In the genomic region with DNA sequence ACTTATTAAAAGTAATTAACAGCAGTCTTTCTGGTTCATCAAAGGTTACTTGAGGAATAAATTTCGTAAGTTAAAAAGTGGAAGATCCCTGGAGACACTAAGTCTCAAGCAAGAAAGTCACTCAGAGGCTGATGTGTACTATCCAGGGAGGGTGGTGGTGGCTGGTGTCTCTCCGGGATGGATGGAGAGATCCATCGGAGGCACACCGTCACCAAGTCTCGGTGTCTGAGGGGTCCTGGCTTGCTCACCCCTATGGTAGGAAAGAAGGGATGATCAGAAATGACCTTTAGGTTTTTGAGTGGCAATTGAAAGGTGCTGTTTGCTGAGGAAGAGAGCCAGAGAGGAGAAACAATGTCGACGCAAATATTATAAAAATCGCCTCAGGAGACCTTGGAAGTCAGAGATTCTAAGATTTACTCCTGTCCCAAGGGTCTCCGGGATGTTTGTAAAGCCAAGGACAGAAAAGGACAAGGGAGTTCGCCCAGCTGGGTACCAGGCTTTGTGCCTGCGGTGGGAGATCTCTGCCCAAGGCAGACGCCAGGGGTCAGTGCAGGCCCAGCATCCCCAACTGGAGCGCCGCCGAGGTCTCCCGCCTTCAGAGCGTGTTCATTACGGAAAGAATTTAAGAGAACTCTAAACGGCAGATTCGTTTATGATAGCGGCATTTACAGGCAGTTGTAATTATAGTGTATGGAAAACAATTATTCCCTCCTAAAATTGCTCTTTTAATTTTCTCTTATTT, we compare ENCODE assay signal across 8 mouse cellular contexts.
DNase-seq lines count a peak whose midpoint lies in the region; ATAC-seq and TF ChIP-seq lines count a peak whose summit lies in the region.

No protein-coding gene starts in this region.

- peak; percentile 96 for ATAC-seq in megakaryocyte, adult 5-6 weeks (ENCODE audit: poor library complexity, severe bottlenecking)

- peak overlapping the region; percentile 57 for H3K4me3 ChIP-seq in left cerebral cortex, adult 2 months

- intact Hi-C loops in left cerebral cortex, adult 2 months (cut with DNase I) = loop anchor here (1.0 to 10.0 kb wide), 5 partner anchors 88 to 352 kb away; no protein-coding TSS in a partner anchor

- no peak overlapping the region for H3K27ac ChIP-seq in left cerebral cortex, adult 2 months

- TF ChIP-seq CTCF in left cerebral cortex, adult 2 months (IDR thresholded peaks at IDR 0.05) = peak; percentile 90

- DNase-seq in adrenal gland, adult 2 months = peak; percentile 86
- peak; percentile 89 for DNase-seq in embryo, embryonic 10.5 days (ENCODE audit: low spot score)
- peak; percentile 89 for DNase-seq in gastrocnemius, postnatal 10 days
- DNase-seq in hindlimb bud, embryonic 11.5 days (ENCODE audit: extremely low spot score, low read depth, low spot score) = peak; percentile 68
- DNase-seq in left cerebral cortex, adult 2 months (ENCODE audit: extremely low spot score in 1 of 2, low spot score in 2 of 2) = peak; percentile 75 to 85
- DNase-seq in right cerebral cortex, adult 2 months (ENCODE audit: low spot score in 2 of 2) = peak; percentile 79
- peak; percentile 45 for DNase-seq in urinary bladder, adult 2 months (ENCODE audit: low spot score)
